Mouse (Mus musculus): ENCODE measurements around the gene Smchd1.

Gene Smchd1

DNA sequence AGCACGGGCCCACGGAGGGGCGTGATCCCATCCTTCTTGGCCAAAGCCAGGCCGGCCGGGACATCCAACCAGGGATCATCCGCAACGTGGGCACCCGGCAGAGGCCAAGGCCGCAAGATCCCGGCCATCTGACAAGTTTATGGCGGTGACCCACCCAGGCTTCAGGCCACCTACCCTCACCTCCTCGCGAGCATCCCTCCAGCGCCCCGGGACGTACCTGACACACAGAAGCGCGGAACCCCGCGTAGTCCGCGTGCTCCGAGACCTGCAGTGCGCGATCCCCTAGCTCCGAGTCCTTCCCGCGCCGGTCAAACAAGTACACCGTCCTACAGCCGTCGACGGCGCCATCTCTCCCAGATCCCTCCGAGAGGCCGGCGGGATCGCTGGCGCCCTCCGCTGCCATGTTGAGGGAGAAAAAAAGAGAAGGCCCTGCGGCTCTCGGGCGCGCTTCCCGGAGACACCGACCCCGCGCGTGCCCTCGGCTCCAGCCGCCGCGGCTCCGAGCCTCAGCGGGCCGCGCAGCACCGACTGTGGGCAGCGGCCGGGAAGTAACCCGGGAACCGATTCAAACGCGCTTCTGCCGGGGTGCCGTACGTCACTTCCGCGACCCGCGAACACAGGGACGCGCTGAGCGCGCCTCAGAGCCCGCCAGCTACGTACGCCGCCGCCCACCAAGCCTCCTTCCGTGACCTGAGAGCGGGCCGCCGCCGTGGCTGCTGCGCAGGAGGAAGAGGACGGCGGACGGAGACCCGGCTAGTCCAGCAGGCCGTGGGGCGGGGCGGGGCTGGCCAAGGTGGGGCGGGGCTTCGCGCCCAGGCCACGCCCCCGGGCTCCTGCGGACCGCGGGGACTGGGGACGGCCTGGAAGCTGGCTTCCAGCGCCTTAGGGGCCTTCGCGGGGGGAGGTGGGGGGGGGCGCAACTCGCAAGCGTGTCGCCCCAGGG is at the start of gene Smchd1:
Smchd1 (minus strand) TSS at position 582 of the 943 bp plus-strand sequence.
- ATAC-seq (ENCODE audit: insufficient number of reproducible peaks, low FRiP score, low TSS enrichment): peak; percentile 97

DNA sequence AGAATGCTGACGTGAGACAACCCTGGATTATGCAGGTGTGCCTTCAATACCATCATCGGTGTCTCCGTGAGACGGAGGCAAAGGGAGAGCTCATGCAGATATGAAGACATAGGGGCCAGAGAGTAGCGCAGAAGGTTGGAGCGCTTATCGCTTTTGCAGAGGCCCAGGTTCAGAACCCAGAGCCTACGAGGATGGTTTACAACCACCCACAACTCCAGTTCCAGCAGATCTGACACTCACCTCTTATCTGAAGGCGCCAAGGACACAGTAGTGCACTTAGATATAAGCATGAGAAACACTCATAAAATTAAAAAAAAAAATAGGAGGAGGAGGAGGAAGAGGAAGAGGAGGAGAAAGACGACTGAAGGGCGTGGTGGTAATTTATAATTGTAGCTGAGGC is 35.2 kb upstream of the Smchd1 start:
- ATAC-seq (ENCODE audit: insufficient number of reproducible peaks, low FRiP score, low TSS enrichment): no peak

DNA sequence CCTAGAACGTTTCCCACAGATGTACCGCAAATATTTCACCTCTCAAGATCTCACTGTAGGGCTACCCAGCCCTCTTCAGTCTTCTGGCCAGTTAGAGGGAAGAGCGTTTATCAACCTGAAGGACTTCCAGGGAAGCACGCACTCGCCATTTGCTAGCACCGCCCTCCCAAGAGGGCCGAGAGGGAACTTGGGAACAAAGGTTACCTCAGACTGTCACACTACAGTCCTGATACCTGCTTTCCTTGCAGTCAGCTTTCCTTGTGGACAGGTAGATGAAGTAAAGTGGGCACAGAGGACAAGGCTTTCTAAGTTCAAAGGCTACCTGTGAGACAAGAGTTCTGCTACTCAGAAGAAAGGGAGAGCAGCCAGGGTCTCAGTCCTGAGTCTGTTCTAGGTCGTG is 31.7 kb upstream of the Smchd1 start:
- no peak for ATAC-seq (ENCODE audit: insufficient number of reproducible peaks, low FRiP score, low TSS enrichment)

DNA sequence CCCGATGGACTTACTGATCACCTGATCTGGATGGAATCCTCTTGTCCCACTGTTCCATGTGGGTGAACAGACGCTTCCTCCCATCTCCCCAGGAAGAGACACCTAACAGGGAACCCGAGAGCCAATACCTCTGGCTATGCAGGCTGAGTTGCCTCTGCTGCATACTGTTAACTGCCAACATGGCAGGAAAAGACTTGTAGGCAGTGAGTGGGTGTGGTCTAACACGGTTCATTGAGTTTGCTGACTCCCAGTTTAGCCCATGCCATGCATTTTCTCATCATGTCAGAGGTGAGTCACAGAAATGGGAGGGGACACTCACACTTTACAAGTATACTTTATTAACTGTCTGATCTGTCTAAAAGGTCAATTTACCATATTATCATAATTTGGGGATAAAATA is 20.6 kb upstream of the Smchd1 start:
- ATAC-seq (ENCODE audit: insufficient number of reproducible peaks, low FRiP score, low TSS enrichment): no peak

DNA sequence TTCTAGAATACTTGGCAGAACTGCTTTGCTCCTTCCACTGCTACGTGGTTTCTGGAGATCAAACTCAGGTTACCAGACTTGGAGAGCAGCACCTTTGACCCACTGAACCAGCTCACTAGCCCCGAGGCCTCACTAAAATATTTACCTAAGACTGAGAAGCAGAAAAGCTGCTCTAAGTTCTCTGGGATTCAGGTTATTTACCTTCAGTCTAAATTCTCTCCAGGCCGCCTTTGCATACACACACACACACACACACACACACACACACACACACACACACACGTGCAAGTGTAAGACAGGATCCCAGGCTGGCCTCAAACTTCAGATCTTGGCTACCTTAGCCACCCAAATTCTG is 16.2 kb upstream of the Smchd1 start:
- ATAC-seq (ENCODE audit: insufficient number of reproducible peaks, low FRiP score, low TSS enrichment): no peak

DNA sequence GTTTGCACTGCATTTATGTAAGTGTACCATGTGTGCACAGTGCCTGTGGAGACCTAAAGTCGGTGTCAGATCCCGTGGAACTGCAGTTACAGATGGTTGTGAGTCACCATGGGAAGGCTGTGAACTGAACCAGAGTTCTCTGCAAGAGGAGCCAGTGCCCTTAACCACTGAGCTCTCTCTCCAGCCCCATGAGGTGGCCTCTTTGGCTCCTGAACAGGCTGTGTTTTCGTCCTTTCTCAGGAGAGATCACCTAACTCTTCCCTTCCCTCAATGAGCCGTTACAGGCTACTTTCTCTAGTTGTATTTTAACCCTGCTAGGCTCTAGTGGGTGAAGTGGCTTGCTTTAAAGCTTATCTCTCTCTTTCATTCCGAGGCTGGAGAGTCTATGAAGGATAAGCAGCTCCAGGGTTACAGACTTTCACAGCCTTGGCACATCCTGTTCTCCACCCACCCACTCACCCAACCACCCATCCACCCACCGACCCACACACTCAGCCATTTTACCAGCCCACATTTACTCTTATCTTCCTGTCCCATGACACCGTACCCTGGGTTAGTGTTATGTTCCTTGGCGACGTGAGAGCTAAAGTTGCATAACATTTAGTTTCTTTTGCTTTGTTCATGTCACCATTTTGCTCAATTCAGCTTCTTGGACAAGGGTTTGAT is 15.7 kb upstream of the Smchd1 start:
- no peak for ATAC-seq (ENCODE audit: insufficient number of reproducible peaks, low FRiP score, low TSS enrichment)

DNA sequence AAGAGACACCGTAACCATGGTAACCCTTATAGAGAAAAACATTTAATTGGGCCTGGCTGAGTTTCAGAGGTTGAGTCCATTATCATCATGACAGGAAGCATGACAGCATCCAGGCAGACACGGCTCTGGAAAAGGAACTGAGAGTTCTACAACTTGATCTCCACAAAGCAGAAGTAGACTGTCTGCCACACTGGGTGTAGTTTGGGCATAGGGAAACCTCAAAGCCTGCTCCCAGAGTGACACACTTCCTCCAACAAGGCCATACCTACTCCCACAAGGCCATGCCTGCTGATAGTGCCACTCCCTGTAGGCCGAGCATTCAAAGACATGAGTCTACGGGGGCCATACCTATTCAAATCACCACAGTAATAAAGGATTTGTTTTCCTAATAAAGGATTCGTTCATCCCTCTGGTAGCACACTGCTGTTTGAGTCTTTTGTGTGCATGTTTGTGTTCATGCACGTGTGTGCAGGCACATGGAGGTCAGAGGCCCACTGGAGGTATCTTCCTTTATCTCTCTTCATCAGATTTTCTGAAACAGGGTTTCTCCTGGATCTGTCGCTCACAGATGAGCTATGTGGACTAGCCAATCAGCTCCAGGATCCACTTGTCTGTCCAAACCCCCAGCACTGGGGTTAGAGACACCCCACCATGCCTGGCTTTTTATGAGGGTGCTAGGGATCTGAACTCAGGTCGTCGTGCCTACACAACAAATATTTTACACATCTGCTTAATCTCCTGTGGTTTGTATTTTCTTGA is 14.7 kb upstream of the Smchd1 start:
- no peak for ATAC-seq (ENCODE audit: insufficient number of reproducible peaks, low FRiP score, low TSS enrichment)

DNA sequence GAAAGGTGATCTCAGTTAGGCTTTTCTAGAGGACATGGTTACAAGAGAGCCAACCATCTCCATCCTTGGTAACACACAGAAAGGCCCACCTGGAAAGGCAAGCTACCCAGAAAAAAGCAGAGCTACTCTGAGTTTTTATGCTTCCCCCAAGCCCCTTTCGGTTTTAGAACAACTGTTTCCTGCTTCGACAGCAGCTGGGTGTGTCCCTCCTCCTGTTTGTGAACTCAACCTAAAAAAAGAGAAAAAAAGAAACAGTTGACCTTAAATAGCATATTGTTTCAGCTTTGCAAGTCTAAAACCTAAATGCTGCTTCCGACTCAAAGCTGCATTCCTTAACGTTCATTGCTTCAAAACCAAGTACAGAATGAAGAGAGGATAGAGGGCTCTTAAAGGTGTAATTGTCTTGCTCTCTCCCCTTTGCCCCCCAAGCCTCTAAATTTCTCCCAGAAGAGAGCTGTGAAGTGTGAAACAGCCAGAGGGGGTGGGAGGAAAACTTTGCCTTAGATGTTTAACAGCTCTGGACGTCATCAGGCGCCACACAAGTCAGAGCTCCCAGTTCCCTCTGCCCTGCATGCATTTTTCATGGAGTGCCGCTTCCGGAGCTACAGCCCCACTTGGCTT is 11.2 kb upstream of the Smchd1 start:
- ATAC-seq (ENCODE audit: insufficient number of reproducible peaks, low FRiP score, low TSS enrichment): no peak

DNA sequence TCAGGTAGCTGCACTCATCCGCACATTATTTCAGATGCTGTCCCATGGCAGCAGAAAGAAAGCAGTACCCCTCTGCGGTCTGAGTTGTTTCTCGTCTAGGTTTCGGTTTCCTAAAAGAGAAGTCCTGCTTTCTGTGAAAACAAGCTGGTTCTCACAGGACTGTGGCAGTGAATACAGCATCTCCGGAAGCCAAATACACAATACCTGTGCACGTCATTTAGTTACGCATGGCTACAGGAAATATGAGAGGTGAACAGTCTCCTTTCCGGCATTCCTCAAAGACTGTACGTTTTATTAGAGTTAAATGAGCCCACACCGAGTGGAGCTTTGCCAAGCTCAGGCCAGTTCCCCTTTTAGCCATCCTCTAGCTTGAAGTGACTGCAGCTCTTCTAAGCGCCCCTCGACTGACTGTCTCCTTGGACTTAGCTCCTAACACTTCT is 10.7 kb upstream of the Smchd1 start:
- no peak for ATAC-seq (ENCODE audit: insufficient number of reproducible peaks, low FRiP score, low TSS enrichment)

DNA sequence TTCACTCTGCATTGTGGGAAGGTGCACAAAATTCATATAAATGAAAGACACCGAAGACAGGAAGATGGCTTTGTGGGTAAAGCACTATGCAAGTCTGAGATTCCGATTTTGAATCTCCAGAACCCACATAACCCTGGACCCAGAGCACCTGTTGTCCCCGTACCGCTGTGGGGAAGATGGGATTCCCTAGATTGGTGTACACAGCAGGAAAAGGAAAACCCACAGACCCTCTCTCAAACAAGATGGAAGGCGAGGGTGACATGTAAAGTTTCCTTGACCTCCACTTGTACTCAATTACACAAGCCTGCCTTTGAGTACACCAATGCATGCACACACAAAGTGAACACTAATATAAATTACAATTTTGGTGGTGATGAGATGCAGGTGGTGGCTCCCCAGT is 9.6 kb upstream of the Smchd1 start:
- no peak for ATAC-seq (ENCODE audit: insufficient number of reproducible peaks, low FRiP score, low TSS enrichment)

DNA sequence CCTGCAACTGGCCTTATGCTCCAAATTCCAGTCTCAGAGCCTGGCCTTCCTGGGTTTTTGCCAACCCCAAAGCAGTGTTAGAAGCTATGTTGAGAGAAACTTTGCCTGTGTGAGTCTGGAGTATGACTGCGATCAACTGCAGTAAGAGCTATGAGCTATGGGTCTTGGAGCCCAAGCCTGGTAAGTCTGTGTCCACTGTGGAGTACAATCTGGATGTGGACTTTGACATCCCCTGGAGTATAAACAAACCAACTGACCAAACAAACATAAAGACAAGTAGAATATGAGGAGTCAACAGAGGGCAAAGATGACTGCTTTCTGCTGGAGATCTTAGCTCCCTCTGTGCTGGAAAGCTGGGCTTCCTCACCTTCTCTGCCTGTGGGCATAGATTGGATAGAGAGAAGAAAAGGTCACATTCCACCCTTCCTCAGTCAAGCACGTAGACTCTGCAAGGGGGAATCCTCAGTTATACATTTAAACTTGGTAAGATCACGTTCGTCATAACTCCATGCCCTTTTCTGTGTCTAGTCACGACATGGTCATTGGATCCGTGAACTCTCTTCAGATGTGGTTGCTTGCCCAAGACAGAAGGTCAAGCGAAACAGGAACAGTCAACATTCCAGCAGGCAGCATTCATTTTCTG is 8.4 kb upstream of the Smchd1 start:
- no peak for ATAC-seq (ENCODE audit: insufficient number of reproducible peaks, low FRiP score, low TSS enrichment)

DNA sequence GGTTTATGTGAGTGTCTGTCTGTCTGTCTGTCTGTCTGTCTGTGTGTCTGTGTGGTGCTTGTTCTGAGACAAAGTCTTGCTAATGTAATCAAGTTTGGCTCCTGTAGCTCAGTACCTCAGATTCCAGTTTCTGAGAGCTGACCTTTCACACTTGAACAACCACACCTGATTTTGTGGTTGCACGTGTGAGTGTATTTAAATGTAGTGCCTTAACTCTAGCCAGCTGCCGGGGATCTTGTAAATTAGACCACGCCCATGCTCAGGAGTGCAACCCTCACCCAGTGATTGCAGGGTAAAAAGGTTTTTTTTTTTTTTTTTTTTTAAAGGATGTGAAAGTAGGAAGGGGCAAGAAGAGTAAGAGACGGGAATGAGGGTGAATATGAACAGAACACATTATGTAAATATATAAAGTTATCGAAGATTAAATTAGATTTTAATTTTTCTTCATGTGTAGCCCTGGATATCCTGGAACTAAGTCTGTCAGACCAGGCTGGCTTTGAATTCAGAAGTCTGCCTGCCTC is 4.3 kb upstream of the Smchd1 start:
- no peak for ATAC-seq (ENCODE audit: insufficient number of reproducible peaks, low FRiP score, low TSS enrichment)

DNA sequence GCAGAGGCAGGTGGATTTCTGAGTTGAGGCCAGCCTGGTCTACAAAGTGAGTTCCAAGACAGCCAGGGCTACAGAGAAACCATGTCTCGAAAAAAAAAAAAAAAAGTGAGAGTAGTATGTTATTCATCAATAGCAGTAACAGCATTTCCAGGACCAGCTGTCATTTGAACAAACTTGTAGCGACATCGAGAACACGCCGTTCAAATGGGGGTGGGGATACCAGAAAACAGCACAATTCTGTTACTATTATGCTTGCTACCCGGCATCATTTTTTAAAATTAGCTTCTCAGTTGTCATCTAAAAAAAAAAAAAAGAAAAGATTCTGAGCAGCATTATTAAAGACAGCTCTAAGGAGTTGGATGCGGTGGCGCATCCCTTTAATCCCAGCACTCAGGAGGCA is 2.3 kb upstream of the Smchd1 start:
- no peak for ATAC-seq (ENCODE audit: insufficient number of reproducible peaks, low FRiP score, low TSS enrichment)

DNA sequence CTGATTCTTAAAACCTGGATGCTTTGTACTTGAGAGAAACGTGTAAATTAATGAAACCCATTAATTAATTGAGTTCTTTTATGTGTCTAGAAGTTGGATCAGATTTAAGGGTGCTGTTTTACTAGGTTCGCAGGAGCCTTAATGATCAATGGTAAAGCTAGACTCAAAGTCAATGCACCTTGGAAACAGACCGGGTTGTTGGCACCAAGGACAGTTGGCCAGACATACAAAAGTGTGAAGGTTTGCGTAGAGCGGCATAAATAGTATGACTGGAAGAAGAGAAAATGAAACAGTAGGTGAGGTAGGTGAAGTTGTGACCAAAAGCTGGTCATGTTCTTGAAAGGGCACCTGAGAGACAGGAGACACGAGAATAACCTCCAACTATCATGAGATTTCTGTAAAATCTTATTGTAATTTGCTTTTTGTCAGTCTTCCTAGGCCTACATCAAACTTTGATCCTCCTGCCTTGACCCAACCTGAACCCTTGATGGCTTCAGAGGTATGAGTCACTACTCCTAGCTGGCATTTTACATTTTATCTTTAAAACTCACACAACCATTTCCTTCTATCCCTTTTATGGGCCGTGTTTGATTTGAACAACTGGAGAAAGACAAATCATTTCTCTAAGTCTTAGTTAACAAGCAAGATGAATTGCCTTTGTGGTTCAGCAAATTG is 1.3 kb upstream of the Smchd1 start:
- no peak for ATAC-seq (ENCODE audit: insufficient number of reproducible peaks, low FRiP score, low TSS enrichment)

DNA sequence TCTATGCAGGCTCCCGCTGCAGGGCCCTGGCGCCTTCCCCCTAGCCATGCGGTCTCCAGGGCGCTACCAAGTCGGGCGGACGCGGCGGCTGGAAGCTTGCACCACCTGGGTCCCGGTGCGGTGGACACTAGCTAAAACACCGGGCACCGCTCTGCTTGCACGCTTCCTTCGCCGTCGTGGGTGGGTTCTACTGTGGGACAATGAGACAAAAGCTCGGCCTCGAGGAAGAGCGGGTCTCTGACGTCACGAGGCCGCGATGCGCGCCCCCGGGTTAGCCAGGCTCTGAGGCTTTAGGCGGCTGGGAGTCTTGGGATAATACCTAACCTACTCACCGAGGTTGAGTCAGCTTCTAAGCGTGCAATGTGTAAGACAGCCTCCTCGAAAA is 554 bp upstream of the Smchd1 start:
- peak; percentile 66 for ATAC-seq (ENCODE audit: insufficient number of reproducible peaks, low FRiP score, low TSS enrichment)

DNA sequence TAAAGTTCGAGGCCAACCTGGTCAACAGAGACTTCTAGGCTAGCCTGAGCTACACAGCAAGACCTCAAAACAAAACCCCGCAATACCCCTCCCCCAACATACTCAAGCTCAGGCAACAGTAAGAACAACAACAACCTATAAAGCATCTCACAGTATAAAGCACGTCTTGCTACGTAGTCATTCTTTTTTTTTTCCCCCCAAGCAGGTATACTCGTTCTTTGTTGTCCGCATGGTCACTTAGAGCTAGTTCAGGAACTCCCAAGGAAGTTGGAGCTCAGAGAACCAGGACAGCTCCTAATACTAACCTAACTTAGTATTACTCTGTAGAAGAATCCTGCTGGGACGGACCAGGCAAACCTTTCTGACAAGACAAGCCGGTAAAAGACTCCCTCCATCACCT is 1.0 kb downstream of the Smchd1 start:
- ATAC-seq (ENCODE audit: insufficient number of reproducible peaks, low FRiP score, low TSS enrichment): no peak

DNA sequence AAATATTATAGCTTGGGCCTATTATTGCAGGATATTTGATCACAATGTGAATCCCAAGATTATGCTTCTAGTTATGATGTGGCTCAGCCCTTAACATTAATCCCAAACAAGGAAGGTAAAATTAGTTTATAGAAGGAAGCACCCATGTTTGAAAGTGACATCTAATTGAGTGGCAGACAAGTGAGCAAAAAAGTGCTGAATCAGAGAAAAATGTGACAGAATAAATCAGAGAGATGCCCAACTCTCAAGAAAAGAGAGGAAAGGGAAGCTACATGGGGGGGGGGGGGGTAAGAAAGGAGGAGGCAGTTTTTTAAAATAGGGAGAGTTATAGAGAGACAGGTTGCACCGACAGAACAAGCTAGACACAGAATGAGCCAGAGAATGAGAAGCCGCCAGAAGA is 3.9 kb downstream of the Smchd1 start:
- no peak for ATAC-seq (ENCODE audit: insufficient number of reproducible peaks, low FRiP score, low TSS enrichment)

DNA sequence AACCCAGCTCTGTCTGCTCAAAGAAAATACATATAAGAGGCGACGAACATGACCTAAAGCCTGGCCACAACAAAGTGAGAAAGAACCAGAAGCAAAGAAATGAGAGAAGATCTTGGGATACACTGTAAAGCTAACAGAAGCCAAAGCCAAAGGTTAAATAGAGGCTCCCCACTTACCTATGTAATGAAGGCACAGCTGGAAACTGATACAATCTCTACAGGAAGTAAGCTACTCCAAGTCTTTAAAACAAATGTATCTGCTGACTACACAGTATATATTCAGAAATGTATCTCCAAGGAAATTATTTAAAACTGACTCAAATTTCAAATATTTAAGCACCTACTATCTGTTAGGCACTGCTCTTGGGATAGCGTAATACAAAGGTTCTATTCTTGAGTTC is 14.8 kb downstream of the Smchd1 start:
- no peak for ATAC-seq (ENCODE audit: insufficient number of reproducible peaks, low FRiP score, low TSS enrichment)

DNA sequence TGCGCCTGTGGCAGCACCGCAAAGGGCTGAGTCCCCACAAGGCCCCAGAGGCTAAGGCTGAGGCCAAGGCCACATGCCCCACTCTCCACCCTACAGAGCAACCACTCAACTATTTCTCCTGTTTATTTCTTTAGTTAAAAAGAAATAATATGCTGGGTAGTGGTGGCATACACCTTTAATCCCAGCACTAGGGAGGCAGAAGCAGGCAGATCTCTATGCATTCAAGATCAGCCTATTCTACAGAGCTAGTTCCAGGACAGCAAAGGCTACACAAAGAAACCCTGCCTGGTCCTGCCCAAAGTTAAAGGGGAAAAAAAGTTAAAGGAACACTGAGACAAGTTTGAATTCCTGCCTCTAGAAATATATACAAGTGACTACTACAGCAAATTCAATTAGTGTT is 15.3 kb downstream of the Smchd1 start, which contains the start of gene Gm4707:
Gm4707 (minus strand) TSS at position 101 of the 400 bp plus-strand sequence.
- no peak for ATAC-seq (ENCODE audit: insufficient number of reproducible peaks, low FRiP score, low TSS enrichment)

Measured in cerebellum, adult (tissue).